8 mouse cellular contexts compared by ENCODE assay signal in the genomic region with DNA sequence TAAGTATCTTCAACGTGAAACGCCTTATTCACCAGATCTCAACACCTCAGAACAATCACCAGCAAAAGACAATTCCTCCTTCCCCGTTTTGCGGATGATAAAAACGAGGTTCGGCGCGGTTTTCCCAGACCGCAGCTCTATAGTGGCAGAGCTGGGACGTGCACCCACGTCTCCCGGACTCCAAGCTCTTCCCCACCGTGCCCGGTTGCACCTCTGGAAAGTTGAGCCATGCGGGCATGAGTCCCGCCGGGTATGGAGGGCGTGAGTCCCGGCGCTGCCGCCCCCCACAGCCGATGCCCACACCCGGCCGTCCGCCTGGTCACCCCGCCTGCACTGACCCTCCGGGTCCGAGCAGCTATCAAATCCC. TPM values are rescaled to one million over a fixed set of nuclear protein-coding genes. Genes with fewer than 3 reads are reported as not detected.
DNase-seq lines count a peak whose midpoint lies in the region; ATAC-seq and TF ChIP-seq lines count a peak whose summit lies in the region.

No protein-coding gene starts in this region.

- ATAC-seq in kidney, postnatal 0 days (replicated peaks; ENCODE audit: low FRiP score, low read depth): peak; percentile 5
- ATAC-seq in hindbrain, embryonic 13.5 days (ENCODE audit: low FRiP score): peak; percentile 58; the same call in 1 of the 2 replicates
- ATAC-seq in midbrain, embryonic 16.5 days: no peak; the same call in 1 of the 2 replicates

- WGBS in kidney, postnatal 0 days: 0% methylated on average over 28 of the region's 28 CpGs
- WGBS in bone marrow, adult 2 months: under 1% methylated on average over 28 of the region's 28 CpGs
- WGBS in hindbrain, embryonic 13.5 days: under 1% methylated on average over 25 of the region's 28 CpGs
- under 1% methylated on average over 28 of the region's 28 CpGs for WGBS in midbrain, embryonic 16.5 days

- no peaks in the 10 kb centered on the region for H3K36me3 ChIP-seq in kidney, postnatal 0 days (ENCODE audit: insufficient read depth, low read length)
- no peaks in the 10 kb centered on the region for H3K36me3 ChIP-seq in hindbrain, embryonic 13.5 days
- H3K36me3 ChIP-seq in midbrain, embryonic 16.5 days (ENCODE audit: control insufficient read depth, insufficient read depth, low read length): no peaks in the 10 kb centered on the region

- H3K9me3 ChIP-seq in kidney, postnatal 0 days (replicated peaks; ENCODE audit: low read length): no peaks in the 10 kb centered on the region
- no peaks in the 10 kb centered on the region for H3K9me3 ChIP-seq in hindbrain, embryonic 13.5 days
- no peaks in the 10 kb centered on the region for H3K9me3 ChIP-seq in midbrain, embryonic 16.5 days (replicated peaks; ENCODE audit: control insufficient read depth, low read length, poor library complexity, severe bottlenecking)

- H3K4me1 ChIP-seq in kidney, postnatal 0 days (replicated peaks; ENCODE audit: insufficient read depth, low read length): peaks cover 10% of the 10 kb centered on the region; the same call in 1 of the 2 replicates
- no peaks in the 10 kb centered on the region; the same call in 1 of the 2 replicates for H3K4me1 ChIP-seq in bone marrow, adult 2 months (ENCODE audit: control insufficient read depth, insufficient read depth, low read length)
- H3K4me1 ChIP-seq in hindbrain, embryonic 13.5 days (replicated peaks): peaks cover 40% of the 10 kb centered on the region
- peaks cover 20% of the 10 kb centered on the region for H3K4me1 ChIP-seq in midbrain, embryonic 16.5 days (ENCODE audit: control insufficient read depth, insufficient read depth, low read length)

- TF ChIP-seq POLR2A in bone marrow, adult 2 months (IDR thresholded peaks at IDR 0.05; ENCODE audit: borderline replicate concordance, control insufficient read depth, low read depth, low read length): no peak

- no peak for TF ChIP-seq CTCF in kidney, postnatal 0 days (IDR thresholded peaks at IDR 0.05; ENCODE audit: low read depth)
- TF ChIP-seq CTCF in bone marrow, adult 2 months (IDR thresholded peaks at IDR 0.05; ENCODE audit: control insufficient read depth, insufficient read depth, low read length): no peak

- peak overlapping the region; percentile 75 for H3K9ac ChIP-seq in kidney, postnatal 0 days (ENCODE audit: low read depth, low read length)
- peak overlapping the region; percentile 89 for H3K9ac ChIP-seq in hindbrain, embryonic 13.5 days
- peak overlapping the region; percentile 90 for H3K9ac ChIP-seq in midbrain, embryonic 16.5 days (ENCODE audit: low read depth, low read length)

- no peak for DNase-seq in kidney, postnatal 0 days (ENCODE audit: low spot score)
- no peak for DNase-seq in kidney, adult 9 months
- DNase-seq in ovary, postnatal 10 days (ENCODE audit: low spot score): no peak
- no peak for DNase-seq in layer of hippocampus, postnatal 36 days
- no peak for DNase-seq in layer of hippocampus, adult 8-10 months (ENCODE audit: low spot score in 2 of 2)

- H3K4me3 ChIP-seq in kidney, postnatal 0 days (replicated peaks; ENCODE audit: low read depth, low read length): peak overlapping the region; percentile 84
- peak overlapping the region; percentile 95 for H3K4me3 ChIP-seq in bone marrow, adult 2 months (replicated peaks; ENCODE audit: control insufficient read depth, low read depth, low read length)
- peak overlapping the region; percentile 88 for H3K4me3 ChIP-seq in hindbrain, embryonic 13.5 days
- peak overlapping the region; percentile 93 for H3K4me3 ChIP-seq in midbrain, embryonic 16.5 days (ENCODE audit: low read depth, low read length)

- no peaks in the 10 kb centered on the region for H3K27me3 ChIP-seq in kidney, postnatal 0 days (ENCODE audit: insufficient read depth, low read length)
- no peaks in the 10 kb centered on the region for H3K27me3 ChIP-seq in hindbrain, embryonic 13.5 days
- no peaks in the 10 kb centered on the region for H3K27me3 ChIP-seq in midbrain, embryonic 16.5 days (ENCODE audit: control insufficient read depth, insufficient read depth, low read depth, low read length)

- H3K27ac ChIP-seq in kidney, postnatal 0 days: 0 out of 2 replicates have a peak overlapping the region, but pooled peaks have one; percentile 38
- peak overlapping the region; percentile 15; the same call in 1 of the 2 replicates for H3K27ac ChIP-seq in bone marrow, adult 2 months (ENCODE audit: control insufficient read depth, insufficient read depth, low read depth, low read length, poor library complexity)
- peak overlapping the region; percentile 92; the same call in 1 of the 2 replicates for H3K27ac ChIP-seq in hindbrain, embryonic 13.5 days
- H3K27ac ChIP-seq in midbrain, embryonic 16.5 days (ENCODE audit: low read length): peak overlapping the region; percentile 88

- H3K4me2 ChIP-seq in kidney, postnatal 0 days (ENCODE audit: low read length): peak overlapping the region; percentile 90
- peak overlapping the region; percentile 81 for H3K4me2 ChIP-seq in hindbrain, embryonic 13.5 days
- peak overlapping the region; percentile 83 for H3K4me2 ChIP-seq in midbrain, embryonic 16.5 days (ENCODE audit: low read length)

RNA-seq across cellular contexts. Expression of gene Sipa1l3, which starts 0.4 kb away (rescaled TPM):
- 8.3 and 10.2 TPM in 2 replicates for polyA plus RNA-seq in kidney, postnatal 0 days (2015; fragmentation: Nextera tagmentation; extraction: Ambion mirVana)
- 11.9 and 16.8 TPM in 2 replicates for polyA plus RNA-seq in bone marrow, adult 2 months (2011; ENCODE audit: insufficient read depth, insufficient read length, low replicate concordance, missing spikeins)
- 12.6 and 13.7 TPM in 2 replicates for polyA plus RNA-seq in hindbrain, embryonic 13.5 days (2015; fragmentation: Nextera tagmentation; extraction: Ambion mirVana)
- polyA plus RNA-seq in midbrain, embryonic 16.5 days (2015; fragmentation: Nextera tagmentation; extraction: Ambion mirVana): 17.3 and 17.8 TPM in 2 replicates
- total RNA-seq in layer of hippocampus, postnatal 36 days (2021): 100 to 1,000 TPM; 242 to 252 TPM
- total RNA-seq in layer of hippocampus, adult 8-10 months (2022): 100 to 1,000 TPM; 158 to 231 (median 197) TPM

Comparison
In these comparisons a context has a peak if more than half of its experiments do, and no peak if none do; other contexts are left out.
1. H3K27ac ChIP-seq: peak in every context shown above with its lines; median percentile 92 in hindbrain, embryonic 13.5 days; 88 in midbrain, embryonic 16.5 days; 38 in kidney, postnatal 0 days; 15 in bone marrow, adult 2 months.